9 mouse cellular contexts compared by ENCODE assay signal in genomic region chr11:78495904-78496303, GRCm38 (mm10). TPM values are rescaled to one million over a fixed set of nuclear protein-coding genes. Genes with fewer than 3 reads are reported as not detected.
A peak's percentile ranks its signal among the peaks of the same experiment; 100 is the strongest.
DNase-seq lines count a peak whose midpoint lies in the region; ATAC-seq and TF ChIP-seq lines count a peak whose summit lies in the region.
"Had no signal": no experiment of that assay in that cellular context is flagged by ENCODE, and none has a peak within 500 bp of the region (broad histone marks: within the 10 kb centered on the region; RNA-seq: fewer than 3 reads in every experiment).

No protein-coding gene starts in this region.

- no peak for ATAC-seq in cerebellum, adult (ENCODE audit: insufficient number of reproducible peaks, low FRiP score, low TSS enrichment)

- TF ChIP-seq CTCF in olfactory bulb, adult 2 months (IDR thresholded peaks at IDR 0.05; ENCODE audit: insufficient read depth, low read depth, low read length): no peak

- H3K4me3 ChIP-seq in olfactory bulb, adult 2 months (ENCODE audit: insufficient read depth, low read depth, low read length): peak overlapping the region; percentile 10; the same call in 1 of the 2 replicates

- no peak overlapping the region for H3K27ac ChIP-seq in olfactory bulb, adult 2 months (ENCODE audit: insufficient read depth, low read depth, low read length)

- TF ChIP-seq POLR2A in olfactory bulb, adult 2 months (IDR thresholded peaks at IDR 0.05; ENCODE audit: insufficient read depth, low read depth, low read length): no peak

- 15% methylated on average over 6 of the region's 6 CpGs for WGBS in olfactory bulb, adult 2 months

- peaks cover 8% of the 10 kb centered on the region for H3K4me1 ChIP-seq in olfactory bulb, adult 2 months (ENCODE audit: control insufficient read depth, insufficient read depth, low read length)

- DNase-seq in adrenal gland, postnatal 14 days: peak; percentile 73
- no peak for DNase-seq in adrenal gland, adult 18-20 months (ENCODE audit: low spot score in 2 of 2)
- peak; percentile 73 for DNase-seq in 3T3-L1 (ENCODE audit: low read depth, low spot score)
- DNase-seq in embryo, embryonic 10 days (ENCODE audit: low spot score): peak; percentile 82
- peak; percentile 69 for DNase-seq in induced T-regulatory cell, adult 2 months (ENCODE audit: low read depth)
- DNase-seq in frontal cortex, postnatal 25 days (ENCODE audit: low spot score in 2 of 2): no peak

RNA-seq across cellular contexts. Expression of gene Sarm1, which starts 1.6 kb away (rescaled TPM):
- 3.3 and 4.9 TPM in 2 replicates for total RNA-seq in adrenal gland, postnatal 14 days (2021)
- 1 to 10 TPM; 5.3 to 6.4 TPM for total RNA-seq in adrenal gland, adult 18-20 months (2021)
- not detected in 2 replicates for polyA plus RNA-seq in olfactory bulb, adult 2 months (2012; ENCODE audit: insufficient read depth, insufficient read length, low replicate concordance, missing spikeins)

RNA-seq across cellular contexts. Expression of gene Vtn, which starts 3.0 kb away (rescaled TPM):
- total RNA-seq in adrenal gland, postnatal 14 days (2021): 23.9 and 283 TPM in 2 replicates
- 1 to 10 TPM; 1.6 to 4.5 TPM for total RNA-seq in adrenal gland, adult 18-20 months (2021)
- not detected in 2 replicates for polyA plus RNA-seq in olfactory bulb, adult 2 months (2012; ENCODE audit: insufficient read depth, insufficient read length, low replicate concordance, missing spikeins)

RNA-seq across cellular contexts. Expression of gene Sebox, which starts 7.3 kb away (rescaled TPM):
- total RNA-seq in adrenal gland, postnatal 14 days (2021): not detected in 2 replicates
- not detected for total RNA-seq in adrenal gland, adult 18-20 months (2021)
- polyA plus RNA-seq in olfactory bulb, adult 2 months (2012; ENCODE audit: insufficient read depth, insufficient read length, low replicate concordance, missing spikeins): not detected in 2 replicates
- polyA plus RNA-seq: gonadal fat pad, adult 2 months had no signal

RNA-seq across cellular contexts. Expression of gene Tmem199, which starts 16.1 kb away (rescaled TPM):
- total RNA-seq in adrenal gland, postnatal 14 days (2021): 26.3 and 29.6 TPM in 2 replicates
- total RNA-seq in adrenal gland, adult 18-20 months (2021): 10 to 100 TPM; 27.8 to 28.0 TPM
- polyA plus RNA-seq in olfactory bulb, adult 2 months (2012; ENCODE audit: insufficient read depth, insufficient read length, low replicate concordance, missing spikeins): not detected in 2 replicates

RNA-seq across cellular contexts. Expression of gene Poldip2, which starts 16.1 kb away (rescaled TPM):
- 177 and 186 TPM in 2 replicates for total RNA-seq in adrenal gland, postnatal 14 days (2021)
- 100 to 1,000 TPM; 153 to 166 TPM for total RNA-seq in adrenal gland, adult 18-20 months (2021)
- polyA plus RNA-seq in olfactory bulb, adult 2 months (2012; ENCODE audit: insufficient read depth, insufficient read length, low replicate concordance, missing spikeins): not detected in 2 replicates

Comparison
In these comparisons a context has a peak if more than half of its experiments do, and no peak if none do; other contexts are left out.
1. DNase-seq: peak in adrenal gland, postnatal 14 days (single experiment), 3T3-L1 (single experiment), embryo, embryonic 10 days (single experiment) and induced T-regulatory cell, adult 2 months (single experiment); none in adrenal gland, adult 18-20 months (0 of 2) and frontal cortex, postnatal 25 days (0 of 2).